Mouse (Mus musculus) stomach, postnatal 0 days (tissue): Measurements from ENCODE around the gene Nfatc2.

Experiments
- CTCF ChIP-seq: IDR thresholded peaks from 2 replicates; pipeline ENCODE4 v1.5.1; 2016; ENCODE audit warnings: antibody characterized with exemption, low read depth, mild to moderate bottlenecking, moderate library complexity
- EP300 ChIP-seq: optimal IDR thresholded peaks from 2 replicates; pipeline ENCODE3; 2016; ENCODE audit warnings: antibody characterized with exemption

DNA sequence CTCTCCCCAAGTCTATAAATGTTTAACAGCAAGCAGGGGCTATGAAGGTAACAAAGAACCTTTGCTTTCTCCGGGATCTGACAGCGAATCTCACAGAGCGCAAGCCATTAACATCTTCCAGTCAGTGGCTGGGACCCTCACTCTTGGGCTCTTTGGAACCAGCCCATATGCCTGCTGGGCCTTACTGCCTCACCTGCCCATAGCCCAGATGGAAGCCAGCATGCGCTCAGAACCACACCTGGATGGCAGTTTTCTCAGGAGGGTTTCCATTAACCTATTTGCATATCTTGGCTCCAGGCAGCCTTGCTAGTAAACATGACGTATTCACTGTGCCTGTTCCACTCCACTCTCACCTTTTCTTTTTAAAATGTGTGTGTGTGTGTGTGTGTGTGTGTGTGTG, 25.6 kb downstream of the Nfatc2 start:
- TF ChIP-seq CTCF (no peak), EP300 (no peak)
